Mouse (Mus musculus) CH12.LX (cell line): ENCODE data around the gene Pclo. TPM values are rescaled to one million over a fixed set of nuclear protein-coding genes. Genes with fewer than 3 reads are reported as not detected.

Experiments
- DNase-seq: peaks from one replicate; pipeline ENCODE4 v3.0.0-alpha.2; 2013; ENCODE audit errors: extremely low read depth
- H3K27ac ChIP-seq: 2 replicates; pipeline ENCODE4 v1.5.1; 2012; ENCODE audit warnings: low read depth, mild to moderate bottlenecking, control low read depth, moderate library complexity; ENCODE audit not compliant: insufficient read depth
- H3K27me3 ChIP-seq: replicated peaks from 2 replicates; pipeline ENCODE3; 2012; ENCODE audit warnings: inconsistent platforms
- H3K36me3 ChIP-seq, 2 experiments: replicated peaks in 1 of 2; 2 replicates each; pipeline versions ENCODE3 to v1.6.1; 2012; ENCODE audit warnings: inconsistent platforms in 1 of 2, low read length in 1 of 2, mild to moderate bottlenecking in 1 of 2, mixed read lengths in 1 of 2, moderate library complexity in 1 of 2; ENCODE audit not compliant: control insufficient read depth in 1 of 2, insufficient read depth in 1 of 2
- H3K4me1 ChIP-seq, 2 experiments: 2 replicates each; pipeline ENCODE4 v1.6.1; 2012; ENCODE audit warnings: inconsistent platforms in 1 of 2, moderate library complexity in 1 of 2; ENCODE audit not compliant: insufficient read depth in 2 of 2, control insufficient read depth in 1 of 2
- H3K4me2 ChIP-seq: 2 replicates; pipeline ENCODE4 v1.6.1; 2012; ENCODE audit warnings: low read depth, mild to moderate bottlenecking, control low read depth; ENCODE audit not compliant: poor library complexity, insufficient read depth, severe bottlenecking
- H3K4me3 ChIP-seq, 3 experiments: fragments of 150-350 bp in 1 of 3; sonication (generic) in 1 of 3; replicated peaks in 1 of 3; 2 replicates each; pipeline versions ENCODE3 to v1.5.1; 2011 to 2012; ENCODE audit warnings: low read depth in 2 of 3, low read length in 2 of 3, mild to moderate bottlenecking in 2 of 3, moderate library complexity in 2 of 3, control low read depth in 1 of 3, improper control_type of control experiment in 1 of 3, inconsistent platforms in 1 of 3, mixed read lengths in 1 of 3; ENCODE audit not compliant: poor library complexity in 1 of 3
- H3K79me2 ChIP-seq: replicated peaks from 2 replicates; pipeline ENCODE4 v1.6.1; 2012; ENCODE audit warnings: mild to moderate bottlenecking, moderate library complexity; ENCODE audit not compliant: control insufficient read depth, poor library complexity, insufficient read depth, severe bottlenecking; ENCODE audit errors: extremely low read depth
- H3K9ac ChIP-seq: 2 replicates; pipeline ENCODE4 v1.6.1; 2012; ENCODE audit warnings: low read depth, mild to moderate bottlenecking, control low read depth, moderate library complexity; ENCODE audit not compliant: insufficient read depth
- H3K9me3 ChIP-seq: replicated peaks from 2 replicates; pipeline ENCODE3; 2012; ENCODE audit warnings: low read length, inconsistent platforms, mixed read lengths
- CHD2 ChIP-seq: IDR thresholded peaks from 2 replicates; pipeline ENCODE4 v1.6.1; 2011; ENCODE audit warnings: low read length, improper control_type of control experiment
- ETS1 ChIP-seq: conservative IDR thresholded peaks from 2 replicates; pipeline ENCODE4 v1.6.1; 2012; ENCODE audit warnings: low read depth, mild to moderate bottlenecking, inconsistent platforms, low read length, improper control_type of control experiment, moderate library complexity
- GABPA ChIP-seq: IDR thresholded peaks from 2 replicates; pipeline ENCODE4 v1.6.1; 2012; ENCODE audit warnings: low read depth, low read length, improper control_type of control experiment, inconsistent platforms; ENCODE audit not compliant: insufficient replicate concordance
- IRF4 ChIP-seq: IDR thresholded peaks from 2 replicates; pipeline ENCODE4 v1.6.1; 2014; ENCODE audit warnings: low read depth, mild to moderate bottlenecking, inconsistent platforms, low read length, improper control_type of control experiment
- JUN ChIP-seq: IDR thresholded peaks from 2 replicates; pipeline ENCODE4 v1.6.1; 2011; ENCODE audit warnings: low read depth, mild to moderate bottlenecking, low read length, improper control_type of control experiment, moderate library complexity; ENCODE audit not compliant: insufficient read depth
- JUND ChIP-seq: conservative IDR thresholded peaks from 2 replicates; pipeline ENCODE4 v1.6.1; 2011; ENCODE audit warnings: low read depth, low read length, improper control_type of control experiment
- MAFK ChIP-seq: IDR thresholded peaks from 2 replicates; pipeline ENCODE4 v1.6.1; 2011; ENCODE audit warnings: low read length, improper control_type of control experiment; ENCODE audit not compliant: insufficient replicate concordance
- MXI1 ChIP-seq: IDR thresholded peaks from 2 replicates; pipeline ENCODE4 v1.6.1; 2011; ENCODE audit warnings: mild to moderate bottlenecking, low read depth, low read length, improper control_type of control experiment
- PAX5 ChIP-seq: IDR thresholded peaks from 2 replicates; pipeline ENCODE4 v1.6.1; 2012; ENCODE audit warnings: low read length, inconsistent platforms, mixed read lengths
- POLR2A ChIP-seq: IDR thresholded peaks from 2 replicates; pipeline ENCODE4 v1.6.1; 2011; ENCODE audit warnings: low read depth, mild to moderate bottlenecking, improper control_type of control experiment, low read length
- POLR2AphosphoS2 ChIP-seq: IDR thresholded peaks from 2 replicates; pipeline ENCODE4 v1.6.1; 2011; ENCODE audit warnings: low read depth, low read length, improper control_type of control experiment
- SIN3A ChIP-seq: IDR thresholded peaks from 2 replicates; pipeline ENCODE4 v1.6.1; 2012; ENCODE audit warnings: low read length, improper control_type of control experiment, inconsistent platforms
- SMC3 ChIP-seq: IDR thresholded peaks from 2 replicates; pipeline ENCODE4 v1.6.1; 2011; ENCODE audit warnings: low read depth, low read length, improper control_type of control experiment
- TBP ChIP-seq: conservative IDR thresholded peaks from 2 replicates; pipeline ENCODE4 v1.6.1; 2011; ENCODE audit warnings: low read depth, low read length, improper control_type of control experiment
- TCF12 ChIP-seq: IDR thresholded peaks from 2 replicates; pipeline ENCODE4 v1.6.1; 2014; ENCODE audit warnings: low read depth, mild to moderate bottlenecking, inconsistent platforms, low read length, improper control_type of control experiment
- ZC3H11A ChIP-seq: IDR thresholded peaks from 2 replicates; pipeline ENCODE4 v1.6.1; 2012; ENCODE audit warnings: low read depth, mild to moderate bottlenecking, inconsistent platforms, low read length, improper control_type of control experiment
- ZKSCAN1 ChIP-seq: IDR thresholded peaks from 2 replicates; pipeline ENCODE4 v1.6.1; 2012; ENCODE audit warnings: low read depth, inconsistent platforms, low read length, improper control_type of control experiment, borderline replicate concordance
- ZMIZ1 ChIP-seq: IDR thresholded peaks from 2 replicates; pipeline ENCODE4 v1.6.1; 2012; ENCODE audit warnings: low read depth, mild to moderate bottlenecking, inconsistent platforms, low read length, improper control_type of control experiment
- ZNF384 ChIP-seq: IDR thresholded peaks from 2 replicates; pipeline ENCODE4 v1.6.1; 2012; ENCODE audit warnings: low read depth, low read length, improper control_type of control experiment, inconsistent platforms
- dilution Hi-C: fragments of 300-500 bp; cut with MboI; formaldehyde crosslinking; loops from 2 replicates; pipeline ENCODE4 v1.14.3; 2020; ENCODE audit warnings: low sequenced_read_pairs; ENCODE audit not compliant: extremely low pct_unique_long_range_greater_than_20kb, extremely low pct_ligation_motif_present
- in situ Hi-C: fragments of 300-500 bp; cut with MboI; formaldehyde crosslinking; loops from 3 replicates; pipeline ENCODE4 v1.14.3; 2019; ENCODE audit warnings: low sequenced_read_pairs, low pct_ligation_motif_present, low pct_unique_long_range_greater_than_20kb, mixed read lengths
- polyA plus RNA-seq: library from polyadenylated mRNA; unstranded; fragments of >175 nt; gene quantifications from 2 replicates; pipeline ENCODE4 v1.2.1, GENCODE M21; 2012; ENCODE audit warnings: low read depth; ENCODE audit not compliant: insufficient read length
- total RNA-seq, 2 experiments: library from RNA; depleted of rRNA; stranded (reverse); fragments of 300-350 nt in 1 of 2; fragments of >200 nt in 1 of 2; gene quantifications; 2 replicates each; pipeline ENCODE4 v1.2.3; 2012 to 2014

Gene Pclo
- total and polyA plus RNA-seq, 3 experiments: not detected

DNA sequence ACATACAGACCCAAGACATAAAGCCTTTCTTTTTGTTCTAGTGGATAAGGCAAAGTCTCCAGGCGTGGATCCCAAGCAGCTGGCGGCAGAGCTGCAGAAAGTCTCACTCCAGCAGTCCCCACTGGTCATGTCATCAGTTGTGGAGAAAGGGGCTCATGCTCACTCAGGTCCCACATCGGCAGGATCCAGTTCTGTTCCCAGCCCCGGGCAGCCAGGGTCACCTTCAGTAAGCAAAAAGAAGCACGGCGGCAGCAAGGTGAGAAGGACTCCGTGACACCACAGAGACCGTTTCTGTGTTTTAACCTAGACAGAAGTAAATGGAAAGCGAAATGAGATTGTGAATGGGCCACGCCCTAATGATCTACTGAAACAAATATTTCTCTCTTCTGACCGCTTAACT lies 252.0 kb downstream of the Pclo start:
- peaks cover 9% of the 10 kb centered on the region for H3K9me3 ChIP-seq
- dilution Hi-C loops (no loop called here), in situ Hi-C loops (no loop called here)
- no peak overlapping the region for H3K9ac ChIP-seq
- DNase-seq: peak; percentile 12
- no peak overlapping the region for H3K4me3 ChIP-seq
- H3K27ac ChIP-seq: no peak overlapping the region
- TF ChIP-seq PAX5 (no peak), SMC3 (no peak), SIN3A (no peak), MXI1 (no peak), JUND (no peak), ZMIZ1 (no peak), MAFK (no peak), ZNF384 (no peak), POLR2A (no peak), IRF4 (no peak)
- no peaks in the 10 kb centered on the region for H3K27me3 ChIP-seq
- no peaks in the 10 kb centered on the region for H3K79me2 ChIP-seq
- no peak overlapping the region for H3K4me2 ChIP-seq
- no peaks in the 10 kb centered on the region for H3K36me3 ChIP-seq
- H3K4me1 ChIP-seq: no peaks in the 10 kb centered on the region

DNA sequence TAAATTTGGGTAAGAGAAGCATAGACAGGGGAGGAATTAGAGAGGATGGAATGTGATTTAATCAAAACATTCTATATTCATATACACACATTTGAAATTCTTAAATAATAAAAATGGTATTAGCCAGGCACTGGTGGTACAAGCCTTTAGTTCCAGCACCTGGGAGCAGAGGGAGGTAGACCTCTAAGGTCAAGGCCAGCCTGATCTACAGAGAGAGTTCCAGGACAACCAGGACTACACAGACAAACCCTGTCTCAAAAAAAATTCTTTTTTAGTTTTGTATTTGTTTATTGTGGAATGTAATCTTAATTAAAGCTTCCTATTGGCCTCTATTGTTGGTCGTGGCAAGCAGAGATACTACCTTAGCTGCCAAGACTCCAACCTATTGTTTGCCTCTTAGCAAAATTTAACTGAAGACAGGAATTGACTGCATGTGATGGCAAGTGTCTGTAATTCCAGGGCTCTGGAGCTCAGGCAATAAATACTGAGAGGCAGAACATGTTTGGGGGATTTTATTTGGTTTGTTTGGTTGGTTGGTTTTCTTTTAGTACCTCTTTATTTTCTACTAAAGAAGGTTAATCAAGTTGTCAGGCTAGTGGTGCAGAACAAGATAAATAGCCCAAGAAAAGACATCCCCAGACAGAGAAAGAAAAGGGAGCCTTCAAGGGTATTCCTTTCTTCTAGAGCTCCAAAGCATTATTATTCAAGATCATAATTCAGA lies 267.8 kb downstream of the Pclo start:
- Histone ChIP-seq H3K4me3 (no peak overlapping the region), H3K9me3 (no peaks in the 10 kb centered on the region), H3K27me3 (no peaks in the 10 kb centered on the region), H3K36me3 (no peaks in the 10 kb centered on the region), H3K4me1 (no peaks in the 10 kb centered on the region), H3K4me2 (no peak overlapping the region), H3K27ac (no peak overlapping the region), H3K79me2 (no peaks in the 10 kb centered on the region), H3K9ac (no peak overlapping the region)
- DNase-seq: no peak
- dilution Hi-C loops (no loop called here), in situ Hi-C loops (no loop called here)
- TF ChIP-seq CHD2: no peak
- TF ChIP-seq ETS1: no peak
- no peak for TF ChIP-seq POLR2AphosphoS2

GRCm38 (mm10) chr5:14793891-14794290 lies 279.2 kb downstream of the Pclo start:
- in situ Hi-C loops (no loop called here), dilution Hi-C loops (no loop called here)
- TF ChIP-seq ZNF384: no peak
- no peak for TF ChIP-seq TBP
- TF ChIP-seq ZC3H11A: no peak
- no peak for TF ChIP-seq TCF12
- no peak for TF ChIP-seq GABPA
- no peak for TF ChIP-seq JUN
- TF ChIP-seq ZKSCAN1: no peak
- no peak for TF ChIP-seq CHD2

More at GRCm38 (mm10) chr5:14793891-14794290, 279.2 kb downstream of the Pclo start:
- H3K36me3 ChIP-seq: no peaks in the 10 kb centered on the region
- H3K79me2 ChIP-seq: no peaks in the 10 kb centered on the region
- peaks cover 8% of the 10 kb centered on the region for H3K9me3 ChIP-seq
- H3K9ac ChIP-seq: no peak overlapping the region
- DNase-seq: no peak
- H3K4me3 ChIP-seq: no peak overlapping the region
- no peaks in the 10 kb centered on the region for H3K27me3 ChIP-seq
- no peak overlapping the region for H3K27ac ChIP-seq
- no peak overlapping the region for H3K4me2 ChIP-seq
- no peaks in the 10 kb centered on the region for H3K4me1 ChIP-seq
